Mouse (Mus musculus) thymus, postnatal 4 days (tissue): Measurements from ENCODE around the gene Lrrn4cl.
"Not testable (repeated sequence)": the region's sequence is repeated elsewhere in the genome, so short reads cannot be mapped to it uniquely, and the experiment has no call there.

Source experiments
- DNase-seq: peaks from one replicate; pipeline ENCODE4 v3.0.0; 2021

Lrrn4cl gene

GRCm38 (mm10) chr19:8839103-8839907 lies 11.3 kb upstream of the Lrrn4cl start, which contains the start of gene Gng3:
Gene Gng3, minus strand, starts transcription at chr19:8839194.
- DNase-seq: peak; percentile 38

DNA sequence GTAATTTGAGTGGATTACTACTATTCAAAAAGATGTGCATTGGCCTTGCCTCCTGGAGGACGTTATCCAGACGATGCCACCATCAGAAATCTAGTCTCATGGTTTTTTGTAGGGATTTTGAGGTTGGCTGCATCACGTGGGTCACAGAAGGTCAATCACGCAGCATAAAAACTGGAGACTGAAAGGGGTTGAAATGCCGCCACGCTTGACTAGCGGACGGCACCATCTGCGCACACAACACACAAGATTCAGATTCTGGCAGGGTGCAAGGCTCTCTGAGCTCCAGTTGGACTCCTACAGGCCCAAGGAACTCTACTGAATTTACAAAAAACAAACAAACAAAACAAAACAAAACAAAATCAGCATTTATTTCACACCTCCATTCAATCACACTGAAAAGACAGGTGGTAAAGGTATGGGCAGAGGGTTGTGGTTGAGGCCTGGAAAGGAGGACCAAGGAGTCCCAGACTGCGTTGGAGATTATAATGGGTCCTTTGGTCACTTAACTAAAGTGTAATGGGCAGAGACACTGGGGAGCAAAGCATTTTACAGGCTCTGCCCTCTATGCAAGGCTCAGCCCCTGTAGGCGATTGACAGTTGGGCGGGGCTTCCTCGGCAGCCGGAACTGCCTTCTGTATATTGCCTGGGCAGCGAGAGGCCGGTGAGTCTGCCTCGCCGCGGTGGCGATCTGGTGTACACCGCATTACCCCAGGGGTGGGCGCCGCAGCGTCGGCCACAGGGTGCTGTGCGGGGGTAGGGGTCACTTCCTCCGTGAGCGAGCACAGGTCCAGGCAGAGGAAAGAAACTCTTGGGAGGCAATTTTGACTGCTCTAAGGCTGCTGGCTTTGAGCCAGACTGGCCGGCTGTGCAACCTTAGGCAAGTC lies 10.4 kb upstream of the Lrrn4cl start:
- DNase-seq: peak; percentile 73

DNA sequence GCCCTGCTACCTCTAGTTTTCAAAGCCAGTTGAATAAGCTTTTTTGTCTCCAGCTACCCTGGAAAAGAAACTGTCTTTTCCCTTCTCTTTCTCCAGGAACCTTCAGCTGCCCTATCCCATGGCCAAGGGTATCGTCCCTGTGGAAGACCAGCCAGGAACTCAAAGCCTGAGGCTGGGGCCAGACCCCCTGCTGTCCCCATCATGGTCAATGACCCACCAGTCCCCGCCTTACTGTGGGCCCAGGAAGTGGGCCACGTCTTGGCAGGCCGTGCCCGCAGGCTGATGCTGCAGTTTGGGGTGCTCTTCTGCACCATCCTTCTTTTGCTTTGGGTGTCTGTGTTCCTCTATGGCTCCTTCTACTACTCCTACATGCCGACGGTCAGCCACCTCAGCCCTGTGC lies 9.6 kb upstream of the Lrrn4cl start:
- DNase-seq: peak; percentile 28

DNA sequence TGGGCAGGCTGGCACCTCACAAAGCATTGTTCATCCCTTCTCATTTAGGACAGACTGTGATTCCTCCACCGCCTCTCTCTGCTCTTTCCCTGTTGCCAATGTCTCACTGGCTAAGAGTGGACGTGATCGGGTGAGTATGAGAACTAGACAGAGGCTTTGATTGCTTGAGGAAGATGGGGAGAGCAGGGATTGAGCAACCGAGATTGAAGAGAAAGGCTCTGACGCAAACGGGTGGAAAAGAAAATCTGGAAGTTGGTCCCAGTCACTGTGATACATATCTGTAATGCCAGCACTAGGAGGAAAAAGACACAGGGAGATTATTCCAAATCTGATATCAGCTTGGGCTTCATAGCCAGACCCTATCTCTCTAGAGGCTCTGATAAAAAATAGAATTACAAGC lies 7.6 kb upstream of the Lrrn4cl start:
- no peak for DNase-seq

- DNase-seq: peak; percentile 91
Measured at GRCm38 (mm10) chr19:8844371-8845129, 6.0 kb upstream of the Lrrn4cl start.

GRCm38 (mm10) chr19:8848356-8848755 lies 2.2 kb upstream of the Lrrn4cl start:
- DNase-seq: no peak

GRCm38 (mm10) chr19:8851639-8852038 lies 1.1 kb downstream of the Lrrn4cl start:
- no peak for DNase-seq

- DNase-seq: no peak
Measured at GRCm38 (mm10) chr19:8852236-8852928, 1.8 kb downstream of the Lrrn4cl start.

GRCm38 (mm10) chr19:8853117-8853516 lies 2.5 kb downstream of the Lrrn4cl start:
- DNase-seq: no peak

DNA sequence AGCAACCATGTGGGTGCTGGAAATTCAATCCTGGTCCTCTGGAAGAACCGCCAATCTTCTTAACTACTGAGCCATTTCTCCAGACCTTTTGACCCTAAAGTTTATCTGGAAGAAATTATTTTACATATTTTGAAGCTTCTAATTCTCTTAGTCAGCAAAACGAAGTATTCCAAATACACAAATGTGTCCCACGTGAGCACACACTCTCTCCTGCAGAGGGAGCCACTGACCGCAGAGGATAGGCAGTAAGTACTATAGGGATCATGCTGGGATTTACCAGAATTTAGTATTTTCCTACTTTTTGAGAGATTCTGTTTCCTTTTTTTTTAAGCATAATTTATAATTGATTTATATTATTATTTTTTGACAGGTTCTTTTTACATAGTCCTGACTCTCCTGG lies 7.1 kb downstream of the Lrrn4cl start:
- DNase-seq: peak; percentile 71

GRCm38 (mm10) chr19:8859018-8859417 lies 8.4 kb downstream of the Lrrn4cl start:
- DNase-seq: peak; percentile 69

- peak; percentile 39 for DNase-seq
Measured at GRCm38 (mm10) chr19:8864265-8864664, 13.7 kb downstream of the Lrrn4cl start.

DNA sequence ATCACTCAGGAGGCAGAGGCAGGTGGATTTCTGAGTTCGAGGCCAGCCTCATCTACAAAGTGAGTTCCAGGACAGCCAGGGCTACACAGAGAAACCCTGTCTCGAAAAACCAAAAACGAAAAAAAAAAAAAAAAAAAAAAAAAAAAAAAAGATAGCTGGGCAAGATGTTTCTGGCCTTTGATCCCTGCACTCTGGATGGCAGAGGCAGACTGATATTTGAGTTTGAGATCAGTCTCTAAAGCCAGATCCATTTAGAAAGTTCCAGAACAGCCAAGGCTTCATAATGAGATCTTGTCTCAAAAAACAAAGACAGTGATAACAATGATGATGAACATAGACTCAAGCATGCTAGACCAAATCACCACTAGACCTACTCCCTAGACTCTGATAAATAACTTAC lies 19.8 kb downstream of the Lrrn4cl start:
- DNase-seq: not testable (repeated sequence)

- peak; percentile 30 for DNase-seq
Measured at GRCm38 (mm10) chr19:8870838-8871237, 20.3 kb downstream of the Lrrn4cl start.

GRCm38 (mm10) chr19:8871267-8872186 lies 21.0 kb downstream of the Lrrn4cl start, which contains the start of gene Ubxn1:
Gene Ubxn1, plus strand, starts transcription at chr19:8871496.
- DNase-seq: peak; percentile 93

DNA sequence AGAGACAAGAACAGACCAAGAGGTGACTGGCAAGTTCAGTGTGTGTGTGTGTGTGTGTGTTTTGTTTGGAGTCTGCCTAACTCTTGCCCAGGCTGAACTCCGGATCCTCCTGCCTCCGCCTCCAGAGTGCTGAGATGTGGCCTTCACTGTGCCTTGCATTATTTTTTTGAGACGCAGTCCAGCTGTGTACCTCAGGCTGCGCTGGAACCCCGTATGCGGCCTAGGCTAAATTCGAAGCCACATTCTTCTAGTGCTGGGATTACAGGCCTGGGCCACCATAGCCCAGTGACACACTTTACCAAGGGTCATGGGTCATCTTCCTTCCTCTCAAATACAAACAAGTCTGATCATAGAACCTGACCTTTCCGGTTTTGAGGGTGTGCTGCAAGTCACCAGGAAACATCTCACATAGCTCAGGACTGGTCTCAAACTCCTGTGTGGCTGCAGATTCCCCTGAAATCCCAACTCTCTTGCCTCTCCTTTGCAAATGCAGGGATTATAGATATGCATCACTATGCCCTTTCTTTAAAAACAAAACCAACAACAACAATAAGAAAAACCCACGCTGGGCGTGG lies 21.8 kb downstream of the Lrrn4cl start:
- no peak for DNase-seq

GRCm38 (mm10) chr19:8875031-8875430 lies 24.5 kb downstream of the Lrrn4cl start:
- DNase-seq: no peak

- peak; percentile 93 for DNase-seq
Measured at GRCm38 (mm10) chr19:8880311-8881033, 29.9 kb downstream of the Lrrn4cl start, which contains the start of gene Uqcc3. Gene Uqcc3, minus strand, starts transcription at chr19:8880923.

GRCm38 (mm10) chr19:8881034-8881392 lies 30.4 kb downstream of the Lrrn4cl start:
- DNase-seq: no peak

GRCm38 (mm10) chr19:8883616-8884015 lies 33.0 kb downstream of the Lrrn4cl start, which contains the start of the genes Lbhd1 and Gm49403:
Gene Lbhd1, plus strand, starts transcription at chr19:8883732.
Gene Gm49403, plus strand, starts transcription at chr19:8883930.
- DNase-seq: no peak
